Mouse (Mus musculus) neural tube, embryonic 14.5 days (tissue): ENCODE measurements at regions not wholly inside any gene's neighbourhood (a gene's known extent, or its start where the extent isn't known, plus 50 kb on each side); places are given as distances from the start of the nearest gene placed in this dataset.

Experiments
- ATAC-seq: fragments of 200-750 bp; cut with Nextera tagmentation; 2 replicates; pipeline ENCODE4 v1.8.0; 2017; ENCODE audit warnings: low read depth, mild to moderate bottlenecking, moderate TSS enrichment, moderate library complexity
- H3K27ac ChIP-seq: fragments of 300-500 bp; sonication (generic); 2 replicates; pipeline ENCODE4 v1.5.1; 2014; ENCODE audit warnings: low read depth, mild to moderate bottlenecking, control low read depth, low read length, moderate library complexity, mixed read lengths
- H3K27me3 ChIP-seq: fragments of 300-500 bp; sonication (generic); 2 replicates; pipeline ENCODE4 v1.6.1; 2014; ENCODE audit warnings: low read length; ENCODE audit not compliant: control insufficient read depth, insufficient read depth
- H3K36me3 ChIP-seq: fragments of 300-500 bp; sonication (generic); 2 replicates; pipeline ENCODE4 v1.6.1; 2014; ENCODE audit warnings: low read length, mixed read lengths; ENCODE audit not compliant: control insufficient read depth, insufficient read depth
- H3K4me1 ChIP-seq: fragments of 300-500 bp; sonication (generic); 2 replicates; pipeline ENCODE4 v1.6.1; 2014; ENCODE audit warnings: low read length; ENCODE audit not compliant: control insufficient read depth, insufficient read depth
- H3K4me2 ChIP-seq: fragments of 300-500 bp; sonication (generic); 2 replicates; pipeline ENCODE4 v1.6.1; 2014; ENCODE audit warnings: mild to moderate bottlenecking, low read depth, low read length, control low read depth
- H3K4me3 ChIP-seq: fragments of 300-500 bp; sonication (generic); 2 replicates; pipeline ENCODE4 v1.5.1; 2014; ENCODE audit warnings: low read depth, low read length, control low read depth, mixed read lengths
- H3K9ac ChIP-seq: fragments of 300-500 bp; sonication (generic); replicated peaks from 2 replicates; pipeline ENCODE4 v1.6.1; 2014; ENCODE audit warnings: low read depth, mild to moderate bottlenecking, control low read depth, low read length, mixed read lengths
- H3K9me3 ChIP-seq: fragments of 300-500 bp; sonication (generic); 2 replicates; pipeline ENCODE4 v1.6.1; 2016; ENCODE audit warnings: low read length; ENCODE audit not compliant: control insufficient read depth
- WGBS: fragments of 180-500 bp; shearing (Covaris S2); extraction: QIAGEN DNeasy Blood & Tissue Kit; methylation state at CpG from one replicate; pipeline ENCODE4 v1.1.7; 2014; 5-methylcytosine and 5-hydroxymethylcytosine counted together

DNA sequence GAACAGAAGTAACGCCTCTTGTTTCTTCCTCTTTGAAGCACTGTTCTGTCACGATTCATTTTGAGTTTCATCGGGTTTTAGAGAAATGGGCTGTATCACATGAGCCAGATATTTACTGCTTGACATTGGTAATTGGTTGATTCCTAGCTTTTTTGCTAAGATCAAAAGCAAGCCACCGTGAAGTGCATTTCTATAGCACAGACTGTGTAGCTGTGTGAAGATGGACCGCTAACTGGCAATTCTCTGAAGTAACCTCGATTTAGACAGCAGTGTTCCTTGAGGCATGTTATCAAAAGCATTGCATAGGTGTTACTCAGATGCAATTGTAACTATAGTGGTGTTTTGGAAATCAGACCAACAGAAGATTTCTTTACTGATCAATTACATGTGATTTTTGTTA lies 64.1 kb upstream of the C1qtnf3 start:
- no peak for ATAC-seq
- Histone ChIP-seq H3K27ac (no peak overlapping the region), H3K9ac (no peak overlapping the region), H3K4me2 (no peak overlapping the region), H3K27me3 (no peaks in the 10 kb centered on the region), H3K4me1 (no peaks in the 10 kb centered on the region), H3K9me3 (no peaks in the 10 kb centered on the region), H3K36me3 (no peaks in the 10 kb centered on the region), H3K4me3 (no peak overlapping the region)
- 74% methylated on average over 6 of the region's 6 CpGs for WGBS

DNA sequence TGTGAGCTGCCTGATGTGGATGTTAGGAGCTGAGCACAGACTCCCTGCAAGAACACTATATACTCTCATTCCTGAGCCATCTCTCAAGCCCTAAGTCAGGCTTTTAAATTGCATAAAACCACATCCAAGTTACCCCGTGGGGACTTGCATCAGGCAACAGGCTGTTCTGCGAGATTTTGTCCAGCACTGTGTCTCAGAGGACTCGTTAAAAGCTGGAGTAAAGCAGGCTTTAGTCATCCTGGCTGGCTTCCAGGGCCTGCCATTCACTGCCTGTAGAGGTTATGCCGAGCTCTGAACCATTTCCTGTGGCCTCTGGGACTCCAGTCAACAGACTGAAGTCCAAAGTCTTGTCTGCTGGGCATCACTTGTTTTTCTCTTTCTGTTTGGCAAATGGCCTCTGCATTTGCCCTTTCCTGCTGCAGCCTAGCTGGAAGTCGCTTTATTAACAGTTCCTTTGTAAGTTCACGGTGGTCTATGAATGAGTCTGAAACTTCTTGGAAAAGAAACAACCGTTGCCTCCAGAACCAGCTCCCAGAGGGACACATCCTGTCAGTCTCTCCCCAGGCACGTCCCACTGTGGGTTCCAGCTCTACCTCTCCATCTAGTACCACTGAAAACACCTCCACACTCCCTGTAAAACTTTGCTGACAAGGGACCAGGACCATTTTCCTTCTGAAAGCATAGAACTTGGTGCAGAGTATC lies 61.8 kb upstream of the C1qtnf3 start:
- ATAC-seq, result peak; percentile 84; the same call in 1 of the 2 replicates
- Histone ChIP-seq H3K9ac (no peak overlapping the region), H3K4me3 (no peak overlapping the region), H3K27me3 (no peaks in the 10 kb centered on the region), H3K4me2 (no peak overlapping the region), H3K27ac (no peak overlapping the region), H3K36me3 (no peaks in the 10 kb centered on the region), H3K4me1 (no peaks in the 10 kb centered on the region), H3K9me3 (no peaks in the 10 kb centered on the region)
- 45% methylated on average over 8 of the region's 8 CpGs for WGBS

DNA sequence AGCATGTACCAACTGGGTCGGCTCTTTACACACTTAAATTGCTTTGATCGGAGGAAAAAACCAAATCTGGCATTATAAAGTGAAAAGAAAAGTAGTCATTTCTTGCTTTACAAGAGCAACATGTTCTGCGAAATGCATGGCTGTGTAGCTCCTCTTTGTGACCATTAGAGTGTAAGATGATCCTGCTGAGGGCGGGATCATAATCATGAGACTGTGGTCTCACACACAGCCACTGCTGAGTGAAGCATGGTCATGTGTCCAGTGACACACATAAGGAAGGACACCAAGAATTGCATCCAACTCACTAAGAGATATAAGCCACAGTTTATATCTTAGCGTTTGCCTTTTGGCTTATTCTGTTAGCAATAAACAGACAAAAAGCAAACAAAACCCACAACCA lies 53.8 kb upstream of the C1qtnf3 start:
- Histone ChIP-seq H3K36me3 (no peaks in the 10 kb centered on the region), H3K9me3 (no peaks in the 10 kb centered on the region), H3K4me1 (no peaks in the 10 kb centered on the region), H3K9ac (no peak overlapping the region), H3K27ac (no peak overlapping the region), H3K4me3 (no peak overlapping the region), H3K27me3 (no peaks in the 10 kb centered on the region), H3K4me2 (no peak overlapping the region)
- 86% methylated on average over 5 of the region's 5 CpGs for WGBS
- ATAC-seq, result no peak

DNA sequence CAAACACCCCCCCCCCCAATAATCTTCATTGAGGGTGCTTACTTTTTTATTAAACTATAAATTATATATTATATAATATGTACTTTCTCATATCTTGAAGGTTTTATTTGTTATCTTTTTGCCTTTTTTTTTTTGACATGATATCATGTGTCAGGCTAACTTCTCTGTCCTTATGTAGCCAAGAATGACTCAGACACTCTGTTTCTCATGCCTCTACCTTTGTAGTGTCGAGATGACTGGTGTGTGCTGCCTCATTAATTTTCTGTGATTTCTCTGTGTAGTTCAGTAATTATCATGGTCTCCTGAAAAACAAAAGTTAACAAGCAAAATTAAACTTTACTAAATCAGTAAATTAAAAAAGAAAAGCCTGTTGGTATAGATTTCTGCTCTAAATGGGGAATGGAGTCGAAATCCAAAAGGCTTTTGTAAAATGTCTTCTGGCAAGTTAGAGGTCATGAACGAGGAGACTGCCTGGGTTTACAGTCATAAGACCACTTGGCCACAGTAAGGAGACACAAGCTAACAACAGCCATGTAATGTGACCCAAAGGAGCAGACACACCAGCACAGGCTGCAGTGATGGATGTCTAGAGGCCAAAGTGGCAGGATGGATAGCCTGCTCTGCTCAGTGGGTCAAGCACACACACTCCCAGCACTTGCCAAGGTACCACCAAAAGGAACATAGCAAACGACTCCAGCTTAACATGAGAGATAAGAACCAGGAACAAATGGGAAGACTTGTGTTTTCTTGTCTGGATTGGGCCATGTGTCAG lies 53.2 kb upstream of the C1qtnf3 start:
- no peak overlapping the region for H3K4me3 ChIP-seq
- no peaks in the 10 kb centered on the region for H3K9me3 ChIP-seq
- no peak overlapping the region for H3K27ac ChIP-seq
- ATAC-seq, result no peak
- H3K4me2 ChIP-seq, result no peak overlapping the region
- H3K4me1 ChIP-seq, result no peaks in the 10 kb centered on the region
- H3K27me3 ChIP-seq, result no peaks in the 10 kb centered on the region
- 71% methylated on average over 4 of the region's 4 CpGs for WGBS
- H3K36me3 ChIP-seq, result no peaks in the 10 kb centered on the region
- no peak overlapping the region for H3K9ac ChIP-seq

DNA sequence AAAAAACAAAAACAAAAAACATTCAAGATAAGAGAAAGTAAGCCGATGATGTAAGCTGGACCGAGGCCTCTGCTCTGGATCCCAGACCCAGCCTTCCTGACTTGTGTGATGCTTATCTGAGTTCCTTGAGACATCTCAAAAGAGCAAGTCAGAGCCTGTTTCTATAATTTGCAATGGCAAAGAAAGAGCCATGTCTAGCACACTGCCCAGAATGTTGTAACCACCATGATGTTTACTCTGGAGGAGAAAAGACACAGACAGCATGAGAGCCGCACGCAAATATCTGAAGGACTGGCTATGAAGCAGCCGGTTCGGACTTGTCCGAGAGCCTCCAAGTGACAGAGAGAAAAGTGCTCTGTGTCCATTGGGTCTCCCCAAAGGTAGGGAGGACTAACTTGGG lies 52.2 kb upstream of the C1qtnf3 start:
- Histone ChIP-seq H3K4me2 (no peak overlapping the region), H3K36me3 (no peaks in the 10 kb centered on the region), H3K27ac (no peak overlapping the region), H3K4me3 (no peak overlapping the region), H3K27me3 (no peaks in the 10 kb centered on the region), H3K9ac (no peak overlapping the region), H3K9me3 (no peaks in the 10 kb centered on the region), H3K4me1 (no peaks in the 10 kb centered on the region)
- 96% methylated on average over 7 of the region's 7 CpGs for WGBS
- no peak for ATAC-seq

DNA sequence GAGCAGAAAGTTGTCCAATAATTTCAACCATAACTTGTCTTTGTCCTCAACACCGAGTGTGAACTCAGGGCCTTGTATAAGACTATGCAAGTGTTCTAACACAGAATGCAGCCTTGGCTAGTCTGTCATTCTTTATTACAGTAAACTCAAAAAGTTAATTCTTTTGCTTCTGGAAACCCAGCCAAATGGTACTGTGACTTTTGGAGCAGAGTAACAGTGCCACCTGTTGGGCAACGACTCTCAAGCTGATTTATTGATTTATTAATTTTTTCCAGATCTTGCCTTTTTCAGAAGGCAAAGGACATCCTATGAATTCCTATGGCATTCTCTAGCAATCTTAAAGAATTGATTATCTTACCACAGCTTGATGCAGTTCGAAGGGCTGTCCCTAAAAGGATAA lies 51.1 kb upstream of the C1qtnf3 start:
- ATAC-seq, result no peak
- no peaks in the 10 kb centered on the region for H3K36me3 ChIP-seq
- no peak overlapping the region for H3K27ac ChIP-seq
- no peaks in the 10 kb centered on the region for H3K27me3 ChIP-seq
- H3K9me3 ChIP-seq, result no peaks in the 10 kb centered on the region
- no peak overlapping the region for H3K9ac ChIP-seq
- WGBS, result 60% methylated on average over 3 of the region's 3 CpGs
- no peak overlapping the region for H3K4me2 ChIP-seq
- no peak overlapping the region for H3K4me3 ChIP-seq
- no peaks in the 10 kb centered on the region for H3K4me1 ChIP-seq

DNA sequence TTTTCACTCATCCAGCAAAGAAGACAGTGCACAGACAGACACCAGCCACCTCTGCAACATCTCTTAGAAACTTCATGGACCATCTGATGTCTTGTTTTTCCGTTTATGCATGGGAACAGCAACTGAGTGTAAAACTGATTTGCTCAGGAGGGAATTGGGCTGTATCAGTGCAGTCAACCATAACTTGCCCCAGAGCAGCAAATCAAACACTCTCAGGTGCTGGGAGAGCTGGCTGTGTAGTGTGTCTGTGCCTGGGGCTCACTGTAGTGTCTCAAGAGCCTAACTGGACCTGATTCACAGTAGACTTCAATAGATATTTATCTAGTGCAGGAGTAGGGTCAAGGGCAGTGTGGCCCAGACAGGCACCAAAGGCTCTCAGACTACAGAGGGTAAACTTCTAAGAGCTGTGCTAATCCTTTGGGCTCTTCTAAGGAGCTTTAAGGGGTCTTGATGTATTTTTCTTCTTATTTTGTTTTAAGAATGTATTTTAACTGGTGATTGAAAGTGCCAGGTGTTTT lies 50.3 kb upstream of the C1qtnf3 start:
- no peak for ATAC-seq
- no peak overlapping the region for H3K4me2 ChIP-seq
- H3K4me3 ChIP-seq, result no peak overlapping the region
- H3K9me3 ChIP-seq, result no peaks in the 10 kb centered on the region
- H3K9ac ChIP-seq, result no peak overlapping the region
- H3K36me3 ChIP-seq, result no peaks in the 10 kb centered on the region
- no peaks in the 10 kb centered on the region for H3K4me1 ChIP-seq
- no peaks in the 10 kb centered on the region for H3K27me3 ChIP-seq
- H3K27ac ChIP-seq, result no peak overlapping the region
- WGBS, result 59% methylated on average over 1 of the region's 1 CpGs
